Mouse (Mus musculus): Measurements from ENCODE around the gene Cpne6.
A peak's percentile ranks its signal among the peaks of the same experiment; 100 is the strongest.

Cpne6 gene

GRCm38 (mm10) chr14:55510125-55510731 is at the start of gene Cpne6:
Gene Cpne6 (plus strand): TSS chr14:55510445.
- no peak for DNase-seq

- DNase-seq = peak; percentile 24
These were observed 48.5 kb upstream of the Cpne6 start for GRCm38 (mm10) chr14:55461757-55462156.

- no peak for DNase-seq
These were observed 43.8 kb upstream of the Cpne6 start for GRCm38 (mm10) chr14:55466481-55466880.

- DNase-seq = no peak
These were observed 43.1 kb upstream of the Cpne6 start for GRCm38 (mm10) chr14:55467108-55467507.

DNA sequence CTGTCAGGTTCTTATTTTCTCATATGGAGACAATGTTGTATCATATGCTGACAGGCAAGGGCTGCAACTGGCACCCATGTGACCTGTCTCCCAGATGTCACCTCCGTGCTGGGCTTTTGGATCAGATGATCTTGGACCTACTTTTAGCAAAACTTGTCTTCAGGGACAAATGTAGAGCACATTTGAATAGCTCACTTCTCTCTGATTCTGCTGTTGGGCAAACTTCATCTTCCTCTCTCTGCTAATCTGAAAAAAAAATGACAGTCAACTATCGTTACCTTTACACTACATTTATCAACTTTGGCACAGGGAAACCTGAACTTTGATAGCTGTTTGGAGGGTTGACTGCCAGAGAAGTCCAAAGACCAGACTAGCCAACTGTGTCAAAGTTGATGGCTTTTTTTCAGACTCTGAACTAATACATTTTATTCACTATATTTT is 41.9 kb upstream of the Cpne6 start:
- peak; percentile 23 for DNase-seq

DNA sequence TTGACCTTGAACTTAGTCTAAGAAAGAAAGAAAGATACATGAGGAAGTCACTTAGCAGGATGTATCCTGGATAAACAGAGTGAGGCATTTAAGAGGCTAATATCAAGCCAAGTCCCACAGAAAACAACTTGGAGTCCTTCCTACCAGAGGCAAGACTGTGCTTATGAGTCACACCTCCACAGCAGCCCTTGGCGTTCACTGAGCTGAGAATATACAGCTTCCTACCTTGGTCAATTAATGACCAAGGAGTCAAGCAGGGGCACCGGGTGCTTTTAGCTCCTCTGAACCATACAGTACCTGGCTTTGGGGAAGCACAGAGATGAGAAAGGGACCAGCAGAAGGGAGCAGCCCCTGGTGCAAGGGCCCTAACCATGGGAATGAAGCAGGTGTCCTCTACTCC is 41.2 kb upstream of the Cpne6 start:
- DNase-seq = peak; percentile 65

- peak; percentile 20 for DNase-seq
These were observed 40.4 kb upstream of the Cpne6 start for GRCm38 (mm10) chr14:55469821-55470220.

- DNase-seq = no peak
These were observed 39.4 kb upstream of the Cpne6 start for GRCm38 (mm10) chr14:55470806-55471205.

DNA sequence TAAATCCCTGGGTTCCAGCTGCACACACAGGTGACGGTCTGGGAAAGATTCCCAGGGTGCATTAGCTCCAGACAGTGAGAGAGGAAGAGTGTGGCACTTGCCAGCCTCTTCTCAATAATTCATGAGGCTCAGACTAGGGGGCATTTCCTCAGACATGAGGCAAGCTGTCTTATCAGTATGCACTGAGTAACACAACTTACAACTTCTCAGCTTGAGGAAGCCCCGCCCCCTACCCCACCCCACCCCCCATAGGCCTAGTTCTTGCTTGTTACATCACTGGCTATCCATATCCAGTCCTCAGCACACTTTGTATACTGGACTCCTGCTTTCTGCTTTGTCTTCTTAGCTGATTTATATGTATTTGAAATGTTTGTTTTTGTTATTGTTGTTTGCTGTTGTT is 34.6 kb upstream of the Cpne6 start:
- DNase-seq = no peak

DNA sequence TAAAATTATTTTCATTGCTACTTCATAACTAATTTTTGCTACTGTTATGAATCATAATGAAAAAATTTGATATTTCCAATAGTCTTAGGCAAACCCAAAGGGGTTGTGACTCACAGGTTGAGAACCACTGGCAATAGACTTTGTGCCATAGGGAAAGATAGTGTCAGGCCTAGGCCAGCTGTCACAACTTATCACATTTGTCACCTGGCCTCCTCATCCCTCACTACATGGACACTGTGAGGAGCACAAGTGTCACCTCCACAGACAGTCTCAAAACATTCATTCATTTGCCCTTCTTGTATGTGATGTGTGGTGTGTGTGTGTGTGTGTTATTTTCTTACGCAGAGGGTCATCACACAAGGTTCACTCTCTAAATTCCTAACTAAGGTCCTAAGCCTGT is 32.8 kb upstream of the Cpne6 start:
- DNase-seq = no peak

GRCm38 (mm10) chr14:55477829-55478228 is 32.4 kb upstream of the Cpne6 start:
- no peak for DNase-seq

- peak; percentile 86 for DNase-seq
These were observed 31.3 kb upstream of the Cpne6 start, which contains the start of gene Dhrs4 for GRCm38 (mm10) chr14:55478651-55479599. Gene Dhrs4 (plus strand): TSS chr14:55478758.

- no peak for DNase-seq
These were observed 30.6 kb upstream of the Cpne6 start for GRCm38 (mm10) chr14:55479629-55480028.

DNA sequence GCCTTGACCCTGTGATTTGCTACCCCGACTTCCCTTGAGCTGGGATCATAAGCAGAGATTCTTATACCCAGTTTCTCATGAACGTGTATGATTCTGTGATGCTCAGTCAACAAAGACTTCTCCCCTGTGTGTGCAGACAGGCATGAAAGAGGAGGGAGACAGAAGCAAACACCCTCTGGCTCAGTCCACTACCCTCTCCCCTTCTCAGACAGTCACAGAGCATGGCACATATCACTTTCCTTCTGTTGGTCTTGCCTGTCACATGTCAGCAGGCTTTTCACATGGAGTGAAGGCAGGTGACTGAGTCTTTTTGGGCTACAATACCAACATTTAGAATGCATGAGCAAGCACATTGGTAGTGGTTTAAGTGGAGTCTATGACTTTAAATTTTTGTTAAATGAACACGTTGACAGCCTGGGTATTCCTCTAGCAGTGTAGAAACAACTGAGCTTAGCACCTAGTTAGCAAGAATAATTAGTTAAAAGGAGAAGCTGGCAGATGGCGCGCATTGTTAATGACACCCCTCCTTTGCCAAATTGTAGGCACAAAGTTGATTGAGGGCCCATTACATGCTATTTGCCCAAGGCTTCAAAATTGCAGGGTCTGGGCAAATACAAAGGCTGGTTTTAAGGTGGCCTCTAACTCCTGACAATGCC is 25.7 kb upstream of the Cpne6 start:
- no peak for DNase-seq

DNA sequence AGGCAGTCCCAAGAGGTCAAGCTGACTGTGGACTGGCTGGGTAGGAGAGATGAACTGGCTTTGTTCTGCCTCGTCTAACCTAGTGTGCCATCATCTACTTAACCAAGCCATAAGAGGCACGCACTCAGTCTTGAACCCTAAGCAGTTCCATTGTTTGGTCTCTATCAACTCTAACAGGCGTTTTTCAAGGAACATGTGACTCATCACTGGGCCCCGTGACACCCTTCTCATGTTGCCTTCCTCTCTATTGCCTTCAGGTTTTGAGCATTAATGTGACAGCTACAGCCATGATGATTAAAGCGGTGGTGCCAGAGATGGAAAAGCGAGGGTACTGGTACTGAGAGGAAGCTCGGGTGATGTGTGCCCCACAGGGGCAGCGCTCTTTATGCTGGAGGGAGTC is 23.4 kb upstream of the Cpne6 start:
- no peak for DNase-seq

DNA sequence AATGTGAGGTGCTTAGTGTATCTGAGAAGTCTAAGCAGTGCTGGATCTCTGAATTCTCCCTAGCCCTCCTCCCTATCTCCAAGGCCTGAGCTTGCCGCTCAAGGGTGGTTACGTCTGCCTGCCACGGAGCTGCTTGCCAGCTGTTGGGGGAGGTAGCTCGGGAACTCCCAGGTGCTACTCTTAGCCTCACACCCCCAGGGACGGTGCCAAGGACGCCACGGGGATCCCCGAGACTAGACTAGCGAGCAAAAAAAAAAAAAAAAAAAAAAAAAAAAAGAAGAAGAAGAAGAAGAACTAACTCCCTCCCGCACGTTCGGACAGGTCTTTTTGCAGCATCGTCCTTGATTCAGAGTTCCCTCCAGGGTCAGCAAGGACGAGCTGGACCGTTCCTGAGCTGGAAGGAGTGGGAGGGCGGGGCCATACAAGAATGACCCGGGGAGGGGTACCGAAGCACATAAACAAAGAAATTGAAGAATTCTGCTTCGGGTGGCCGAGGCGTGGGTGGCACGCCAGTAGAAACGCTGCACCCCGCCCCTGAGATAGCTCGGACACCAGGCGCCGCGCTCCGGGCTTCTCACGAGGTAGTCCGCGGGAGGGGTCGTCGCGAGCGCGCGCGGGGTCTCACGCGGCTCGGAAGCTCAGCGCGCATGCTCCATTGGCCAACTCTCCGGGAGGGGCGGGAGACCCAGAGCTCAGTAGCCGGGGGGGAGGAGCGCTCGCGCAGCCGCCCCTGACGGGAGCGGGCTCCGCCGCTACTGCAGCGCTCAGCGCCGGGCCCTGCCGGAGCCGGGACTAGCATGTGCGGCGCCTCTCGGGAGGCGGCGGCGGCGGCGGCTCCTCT is 19.7 kb upstream of the Cpne6 start, which contains the start of gene Carmil3:
TSS of gene Carmil3 (plus strand) at position 291 of the 841 bp plus-strand sequence.
- DNase-seq = peak; percentile 70

- peak; percentile 49 for DNase-seq
These were observed 18.9 kb upstream of the Cpne6 start for GRCm38 (mm10) chr14:55491291-55491833.

DNA sequence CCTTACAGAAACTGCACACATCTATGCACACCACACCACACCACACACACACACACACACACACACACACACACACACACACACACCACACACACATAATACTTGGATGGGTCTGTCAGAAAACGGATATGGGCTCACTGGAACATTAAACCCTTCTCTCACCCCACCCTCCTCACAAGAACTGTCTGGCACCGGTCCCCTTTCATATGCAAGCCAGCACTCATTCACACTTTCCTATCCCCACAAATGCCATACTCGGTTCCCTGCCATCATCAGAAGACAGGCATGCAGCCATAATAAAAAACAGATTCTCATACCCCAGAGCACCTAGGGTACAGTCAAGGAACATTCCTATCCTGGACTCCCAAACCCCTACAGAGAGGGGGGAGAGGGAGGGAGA is 18.1 kb upstream of the Cpne6 start:
- DNase-seq = no peak

DNA sequence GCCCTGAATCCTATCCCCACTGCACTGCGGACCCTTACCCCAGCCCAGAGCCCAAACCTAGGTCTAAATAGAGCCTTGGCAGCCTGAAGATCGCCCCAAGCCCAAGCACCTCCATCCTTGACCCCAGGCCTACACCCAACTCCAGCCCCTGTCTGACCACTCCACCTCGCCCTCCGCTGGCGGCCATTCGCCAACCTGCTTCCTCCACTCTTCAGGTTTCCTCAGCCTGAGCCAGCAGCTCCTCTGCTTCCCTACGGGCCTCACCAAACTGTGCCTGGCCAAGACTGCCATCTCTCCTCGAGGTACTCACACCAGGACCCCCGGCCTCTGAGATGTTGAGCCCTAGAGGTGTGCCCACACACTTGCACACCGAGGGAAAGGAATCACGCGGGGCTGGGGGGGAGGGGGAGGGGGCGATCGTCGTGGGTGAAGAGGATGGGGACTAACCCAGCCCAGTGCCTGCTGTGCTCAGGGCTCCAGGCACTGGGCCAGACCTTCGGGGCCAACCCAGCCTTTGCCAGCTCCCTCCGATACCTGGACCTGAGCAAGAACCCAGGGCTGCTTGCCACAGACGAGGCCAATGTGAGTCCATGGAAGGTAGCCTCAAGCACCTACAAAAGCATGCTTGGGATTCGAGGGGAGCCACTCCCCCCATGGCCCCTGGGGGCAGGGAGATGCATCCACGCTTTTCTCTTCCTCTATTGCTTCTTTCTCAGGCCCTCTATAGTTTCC is 14.6 kb upstream of the Cpne6 start:
- no peak for DNase-seq

DNA sequence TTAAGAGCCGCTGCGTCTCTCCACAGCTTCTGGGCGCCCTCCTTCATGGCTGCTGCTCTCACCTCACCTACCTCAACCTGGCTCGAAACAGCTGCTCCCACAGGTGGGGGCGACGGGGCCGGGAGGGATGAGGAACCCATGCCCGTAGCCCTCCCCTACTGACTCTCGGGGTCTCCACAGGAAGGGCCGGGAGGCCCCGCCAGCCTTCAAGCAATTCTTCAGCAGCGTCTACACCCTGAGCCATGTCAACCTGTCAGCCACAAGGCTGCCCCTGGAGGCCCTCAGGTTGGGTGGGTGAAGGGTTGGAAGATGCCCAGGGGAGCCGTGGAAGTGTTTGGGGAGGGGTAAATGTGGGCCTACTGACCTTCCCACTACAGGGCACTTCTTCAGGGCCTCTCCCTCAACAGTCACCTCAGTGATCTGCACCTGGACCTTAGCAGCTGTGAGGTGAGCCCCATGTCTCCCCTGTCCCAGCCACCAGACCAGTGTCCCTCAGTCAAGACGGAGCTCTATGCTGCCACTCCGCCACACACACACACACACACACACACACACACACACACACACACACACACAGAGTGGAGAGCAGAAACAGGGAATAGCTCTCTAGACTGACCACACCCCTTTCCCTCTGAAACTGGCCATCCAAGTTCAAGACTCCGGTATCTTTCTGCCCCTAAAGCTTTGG is 13.3 kb upstream of the Cpne6 start:
- DNase-seq = no peak

- peak; percentile 87 for DNase-seq
These were observed 12.8 kb upstream of the Cpne6 start for GRCm38 (mm10) chr14:55497449-55497821.

Data from kidney, adult 18-20 months (tissue).